ENCODE assay signal across 8 mouse cellular contexts in the genomic region with DNA sequence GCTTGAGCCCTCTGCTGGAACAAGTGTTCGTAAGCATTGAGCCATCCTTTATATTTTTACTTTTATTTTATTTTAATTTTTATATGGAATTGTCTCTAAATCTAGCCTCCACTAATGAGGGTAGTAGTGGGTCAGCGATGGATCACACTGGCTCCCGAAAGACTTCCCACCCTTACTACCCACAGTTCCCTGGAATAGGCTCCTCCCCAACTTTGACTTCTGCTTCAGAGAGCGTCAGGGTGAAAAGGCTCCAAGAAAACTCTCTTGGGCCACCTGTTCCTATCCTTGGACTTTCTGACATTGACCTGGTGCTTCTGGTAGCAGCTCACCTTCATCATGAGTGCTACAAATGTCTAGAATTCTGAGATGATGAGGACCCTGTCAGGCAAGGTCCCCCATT. TPM values are rescaled to one million over a fixed set of nuclear protein-coding genes. Genes with fewer than 3 reads are reported as not detected.
DNase-seq lines count a peak whose midpoint lies in the region; ATAC-seq and TF ChIP-seq lines count a peak whose summit lies in the region.

No protein-coding gene starts in this region.

- H3K27me3 ChIP-seq in lung, embryonic 15.5 days, result no peaks in the 10 kb centered on the region
- H3K27me3 ChIP-seq in forebrain, embryonic 11.5 days (ENCODE audit: control insufficient read depth, insufficient read depth, low read length), result no peaks in the 10 kb centered on the region
- no peaks in the 10 kb centered on the region for H3K27me3 ChIP-seq in limb, embryonic 14.5 days (ENCODE audit: control insufficient read depth, insufficient read depth, low read length)
- no peaks in the 10 kb centered on the region for H3K27me3 ChIP-seq in stomach, embryonic 14.5 days (ENCODE audit: control insufficient read depth, insufficient read depth, low read length)

- DNase-seq in lung, postnatal 10 days, result no peak
- DNase-seq in forebrain, embryonic 11.5 days (ENCODE audit: low spot score), result no peak
- DNase-seq in limb, embryonic 14.5 days (ENCODE audit: low spot score), result no peak
- DNase-seq in adrenal gland, adult 18-20 months (ENCODE audit: low spot score in 2 of 2), result no peak
- no peak for DNase-seq in adrenal gland, postnatal 25 days
- DNase-seq in left cerebral cortex, adult 18-20 months (ENCODE audit: low spot score in 2 of 2), result no peak

- 0 out of 2 replicates have a peak overlapping the region, but pooled peaks have one; percentile 0 for H3K9ac ChIP-seq in lung, embryonic 15.5 days
- H3K9ac ChIP-seq in forebrain, embryonic 11.5 days (ENCODE audit: low read length), result no peak overlapping the region
- peak overlapping the region; percentile 40; the same call in 1 of the 2 replicates for H3K9ac ChIP-seq in limb, embryonic 14.5 days (ENCODE audit: low read depth, low read length, severe bottlenecking)
- H3K9ac ChIP-seq in stomach, embryonic 14.5 days (replicated peaks; ENCODE audit: low read depth, low read length), result no peak overlapping the region

- H3K4me2 ChIP-seq in lung, embryonic 15.5 days, result peak overlapping the region; percentile 96
- peak overlapping the region; percentile 100 for H3K4me2 ChIP-seq in forebrain, embryonic 11.5 days (ENCODE audit: low read depth, low read length, severe bottlenecking)
- H3K4me2 ChIP-seq in limb, embryonic 14.5 days (replicated peaks; ENCODE audit: low read depth, low read length, severe bottlenecking), result peak overlapping the region; percentile 97
- H3K4me2 ChIP-seq in stomach, embryonic 14.5 days (replicated peaks; ENCODE audit: low read depth, low read length), result peak overlapping the region; percentile 97

- no peak for ATAC-seq in lung, embryonic 15.5 days (ENCODE audit: borderline replicate concordance, extremely low read depth, low FRiP score, low TSS enrichment)
- no peak for ATAC-seq in forebrain, embryonic 11.5 days (replicated peaks; ENCODE audit: low FRiP score)
- no peak for ATAC-seq in limb, embryonic 14.5 days (ENCODE audit: low FRiP score, low read depth)
- ATAC-seq in stomach, embryonic 14.5 days (ENCODE audit: insufficient number of reproducible peaks, insufficient read depth, low FRiP score, low read depth), result no peak

- H3K4me1 ChIP-seq in lung, embryonic 15.5 days, result peaks cover 14% of the 10 kb centered on the region
- peaks cover 8% of the 10 kb centered on the region for H3K4me1 ChIP-seq in forebrain, embryonic 11.5 days (replicated peaks; ENCODE audit: control insufficient read depth, insufficient read depth, low read length)
- H3K4me1 ChIP-seq in limb, embryonic 14.5 days (ENCODE audit: control insufficient read depth, insufficient read depth, low read length), result peaks cover 9% of the 10 kb centered on the region
- peaks cover 4% of the 10 kb centered on the region; the same call in 1 of the 2 replicates for H3K4me1 ChIP-seq in stomach, embryonic 14.5 days (ENCODE audit: control insufficient read depth, insufficient read depth, low read length)

- H3K27ac ChIP-seq in lung, embryonic 15.5 days, result no peak overlapping the region
- H3K27ac ChIP-seq in forebrain, embryonic 11.5 days (ENCODE audit: low read depth, low read length), result no peak overlapping the region
- no peak overlapping the region for H3K27ac ChIP-seq in limb, embryonic 14.5 days (replicated peaks; ENCODE audit: low read depth, low read length)
- H3K27ac ChIP-seq in stomach, embryonic 14.5 days (ENCODE audit: low read length), result no peak overlapping the region

- H3K36me3 ChIP-seq in lung, embryonic 15.5 days, result no peaks in the 10 kb centered on the region
- no peaks in the 10 kb centered on the region for H3K36me3 ChIP-seq in forebrain, embryonic 11.5 days (ENCODE audit: control insufficient read depth, insufficient read depth, low read length)
- H3K36me3 ChIP-seq in limb, embryonic 14.5 days (ENCODE audit: control insufficient read depth, insufficient read depth, low read length), result peaks cover 2% of the 10 kb centered on the region; the same call in 1 of the 2 replicates
- H3K36me3 ChIP-seq in stomach, embryonic 14.5 days (ENCODE audit: control insufficient read depth, insufficient read depth, low read length), result no peaks in the 10 kb centered on the region

- whole genome bisulfite sequencing in lung, embryonic 15.5 days, result 8% methylated on average over 4 of the region's 4 CpGs
- 7% methylated on average over 4 of the region's 4 CpGs for WGBS in forebrain, embryonic 11.5 days
- WGBS in limb, embryonic 14.5 days, result 6% methylated on average over 4 of the region's 4 CpGs
- 4% methylated on average over 4 of the region's 4 CpGs for WGBS in stomach, embryonic 14.5 days

- H3K4me3 ChIP-seq in lung, embryonic 15.5 days, result peak overlapping the region; percentile 73
- peak overlapping the region; percentile 69; the same call in 1 of the 2 replicates for H3K4me3 ChIP-seq in forebrain, embryonic 11.5 days (ENCODE audit: low read depth, low read length)
- H3K4me3 ChIP-seq in limb, embryonic 14.5 days (replicated peaks; ENCODE audit: low read length), result peak overlapping the region; percentile 68
- H3K4me3 ChIP-seq in stomach, embryonic 14.5 days (ENCODE audit: low read depth, low read length), result peak overlapping the region; percentile 71; the same call in 1 of the 2 replicates

- H3K9me3 ChIP-seq in lung, embryonic 15.5 days, result no peaks in the 10 kb centered on the region
- no peaks in the 10 kb centered on the region for H3K9me3 ChIP-seq in forebrain, embryonic 11.5 days (ENCODE audit: control insufficient read depth, low read length)
- no peaks in the 10 kb centered on the region for H3K9me3 ChIP-seq in limb, embryonic 14.5 days (ENCODE audit: control insufficient read depth, low read length)
- no peaks in the 10 kb centered on the region for H3K9me3 ChIP-seq in stomach, embryonic 14.5 days (ENCODE audit: control insufficient read depth, low read depth, low read length)

- TF ChIP-seq POLR2A in limb, embryonic 14.5 days (IDR thresholded peaks at IDR 0.05; ENCODE audit: borderline replicate concordance, extremely low read depth, insufficient read depth, insufficient read length), result no peak

RNA-seq across cellular contexts. Expression of gene Slc2a8, which starts 0.8 kb away (rescaled TPM):
- polyA plus RNA-seq in lung, embryonic 15.5 days (2015; fragmentation: Nextera tagmentation; extraction: Ambion mirVana), result 20.8 and 22.5 TPM in 2 replicates
- 11.8 and 13.4 TPM in 2 replicates for polyA plus RNA-seq in forebrain, embryonic 11.5 days (2014; fragmentation: Nextera tagmentation; extraction: Ambion mirVana)
- 26.0 and 40.6 TPM in 2 replicates for polyA plus RNA-seq in limb, embryonic 14.5 days (2012; rRNA removed)
- 16.8 and 20.4 TPM in 2 replicates for polyA plus RNA-seq in limb, embryonic 14.5 days (2014; fragmentation: Nextera tagmentation; extraction: Ambion mirVana)
- polyA plus RNA-seq in stomach, embryonic 14.5 days (2014; fragmentation: Nextera tagmentation; extraction: Ambion mirVana), result 12.1 and 14.0 TPM in 2 replicates
- total RNA-seq in adrenal gland, adult 18-20 months (2021), result 10 to 100 TPM; 15.7 to 17.2 TPM
- 15.0 and 24.4 TPM in 2 replicates for total RNA-seq in adrenal gland, postnatal 25 days (2021)
- total RNA-seq in left cerebral cortex, adult 18-20 months (2021), result 10 to 100 TPM; 24.0 to 26.1 TPM

RNA-seq across cellular contexts. Expression of gene Lrsam1, which starts 21.3 kb away (rescaled TPM):
- polyA plus RNA-seq in lung, embryonic 15.5 days (2015; fragmentation: Nextera tagmentation; extraction: Ambion mirVana), result 7.5 and 9.7 TPM in 2 replicates
- polyA plus RNA-seq in forebrain, embryonic 11.5 days (2014; fragmentation: Nextera tagmentation; extraction: Ambion mirVana), result 10.7 and 13.0 TPM in 2 replicates
- polyA plus RNA-seq in limb, embryonic 14.5 days (2012; rRNA removed), result 18.0 and 20.3 TPM in 2 replicates
- 9.4 and 11.5 TPM in 2 replicates for polyA plus RNA-seq in limb, embryonic 14.5 days (2014; fragmentation: Nextera tagmentation; extraction: Ambion mirVana)
- 7.8 and 8.8 TPM in 2 replicates for polyA plus RNA-seq in stomach, embryonic 14.5 days (2014; fragmentation: Nextera tagmentation; extraction: Ambion mirVana)
- total RNA-seq in adrenal gland, adult 18-20 months (2021), result 10 to 100 TPM; 16.6 to 23.4 TPM
- 17.4 and 28.7 TPM in 2 replicates for total RNA-seq in adrenal gland, postnatal 25 days (2021)
- 10 to 100 TPM; 38.7 to 44.6 TPM for total RNA-seq in left cerebral cortex, adult 18-20 months (2021)

RNA-seq across cellular contexts. Expression of gene Rpl12, which starts 21.3 kb away (rescaled TPM):
- 164 and 167 TPM in 2 replicates for polyA plus RNA-seq in lung, embryonic 15.5 days (2015; fragmentation: Nextera tagmentation; extraction: Ambion mirVana)
- polyA plus RNA-seq in forebrain, embryonic 11.5 days (2014; fragmentation: Nextera tagmentation; extraction: Ambion mirVana), result 134 and 151 TPM in 2 replicates
- polyA plus RNA-seq in limb, embryonic 14.5 days (2012; rRNA removed), result 1,366 and 1,484 TPM in 2 replicates
- polyA plus RNA-seq in limb, embryonic 14.5 days (2014; fragmentation: Nextera tagmentation; extraction: Ambion mirVana), result 237 and 247 TPM in 2 replicates
- 232 and 269 TPM in 2 replicates for polyA plus RNA-seq in stomach, embryonic 14.5 days (2014; fragmentation: Nextera tagmentation; extraction: Ambion mirVana)
- 100 to 1,000 TPM; 162 to 167 TPM for total RNA-seq in adrenal gland, adult 18-20 months (2021)
- 133 and 250 TPM in 2 replicates for total RNA-seq in adrenal gland, postnatal 25 days (2021)
- total RNA-seq in left cerebral cortex, adult 18-20 months (2021), result 100 to 1,000 TPM; 114 to 120 TPM

Comparison
In these comparisons a context has a peak if more than half of its experiments do, and no peak if none do; other contexts are left out.
1. H3K9ac ChIP-seq: peak in lung, embryonic 15.5 days (single experiment) and limb, embryonic 14.5 days (single experiment); none in forebrain, embryonic 11.5 days (single experiment) and stomach, embryonic 14.5 days (single experiment).
2. Peak in every context shown above with its lines, with median percentiles within 50 percentile points of each other: H3K4me2 ChIP-seq and H3K4me3 ChIP-seq.